Mouse (Mus musculus) heart, postnatal 4 days (tissue): ENCODE results near the gene Defb22. TPM values are rescaled to one million over a fixed set of nuclear protein-coding genes. Genes with fewer than 3 reads are reported as not detected.
A peak's percentile ranks its signal among the peaks of the same experiment; 100 is the strongest.

Experiments used
- DNase-seq: peaks from one replicate; pipeline ENCODE4 v3.0.0; 2021
- total RNA-seq, 2 experiments: library from RNA; stranded (reverse); gene quantifications; 2 replicates each; pipeline ENCODE4 v1.2.3; 2021

Defb22 gene
- not detected for total RNA-seq

DNA sequence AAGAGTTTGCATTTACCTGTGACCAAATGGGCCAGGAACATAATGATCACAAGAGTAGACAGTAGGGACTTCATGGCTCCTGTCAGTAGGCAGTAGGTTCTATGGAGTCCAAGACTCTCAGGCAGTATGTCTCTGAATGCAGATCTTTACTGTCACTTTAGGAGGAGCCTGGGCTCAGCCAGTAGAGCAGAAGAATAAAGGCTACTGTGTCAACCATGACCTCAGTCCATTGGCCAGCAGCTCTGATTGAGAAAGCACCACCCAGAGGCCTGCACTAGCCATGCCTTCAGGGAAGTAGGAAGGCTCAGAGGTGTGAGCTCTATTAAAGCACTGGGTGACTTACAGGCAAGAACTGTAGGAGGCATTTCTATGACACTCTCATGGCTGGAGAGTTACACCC is at the start of gene Defb22:
Gene Defb22 (minus strand): TSS at position 101 of the 400 bp plus-strand sequence.
- no peak for DNase-seq

DNA sequence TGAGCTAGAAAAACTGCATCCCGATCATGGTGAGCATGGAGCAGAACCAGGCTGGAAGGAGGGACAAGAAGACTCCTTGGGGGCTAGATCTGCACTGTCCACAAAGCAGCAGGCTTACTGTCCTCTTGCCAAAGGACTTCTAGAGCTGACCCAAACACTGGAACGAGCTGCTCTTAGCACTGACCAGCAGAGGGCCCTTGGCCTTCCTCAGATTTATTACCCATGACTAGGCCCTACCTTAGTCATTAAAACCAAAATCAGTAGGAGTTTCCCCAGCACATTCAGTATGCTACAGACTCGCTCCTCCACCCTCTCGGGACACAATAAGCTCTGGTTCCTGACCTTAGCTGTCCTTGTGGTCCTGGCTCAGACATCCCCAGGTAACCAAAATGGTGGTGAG is 28.0 kb upstream of the Defb22 start, which contains the start of gene Defb28:
Gene Defb28 (plus strand): TSS at position 275 of the 400 bp plus-strand sequence.
- DNase-seq = no peak

DNA sequence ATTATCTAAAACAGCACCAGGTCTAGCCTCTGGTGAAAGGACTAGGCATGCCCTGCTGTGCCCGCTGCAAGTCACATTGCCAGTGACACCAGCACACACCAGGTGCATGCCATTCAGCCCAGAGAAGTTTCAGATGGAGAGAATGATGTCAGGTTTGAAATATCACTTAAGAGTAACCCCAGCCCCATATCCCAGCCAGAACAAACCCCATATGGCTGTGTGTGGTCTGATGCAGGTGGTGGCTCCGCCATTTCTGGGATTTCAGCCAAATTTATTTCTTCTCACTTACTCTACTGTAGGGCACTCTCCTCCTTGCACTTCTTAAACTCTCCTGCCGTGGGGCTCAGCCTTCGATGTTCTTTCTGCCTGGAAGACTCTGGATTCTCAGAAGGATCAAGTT is 26.1 kb upstream of the Defb22 start:
- no peak for DNase-seq

DNA sequence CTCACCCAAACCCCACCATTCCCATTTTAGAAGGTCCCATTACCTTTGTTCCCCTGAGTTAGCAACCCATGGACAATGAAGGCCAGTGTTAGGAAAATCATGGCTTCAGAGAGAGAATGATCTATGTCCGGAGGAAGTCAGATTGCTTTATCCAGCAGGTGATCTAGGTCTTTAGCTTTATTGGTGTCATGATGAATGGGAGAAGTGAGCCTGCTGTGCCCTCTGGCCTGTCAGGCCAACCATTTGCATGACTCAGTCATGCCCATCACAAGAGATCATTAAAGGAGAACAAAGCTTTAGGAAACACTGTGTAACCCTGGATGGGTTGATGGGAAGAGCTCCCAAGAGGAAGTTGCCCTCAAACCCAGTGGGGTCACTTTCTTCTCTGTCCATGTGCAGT is 21.7 kb upstream of the Defb22 start, which contains the start of gene Defb26:
Gene Defb26 (minus strand): TSS at position 101 of the 400 bp plus-strand sequence.
- DNase-seq = no peak

DNA sequence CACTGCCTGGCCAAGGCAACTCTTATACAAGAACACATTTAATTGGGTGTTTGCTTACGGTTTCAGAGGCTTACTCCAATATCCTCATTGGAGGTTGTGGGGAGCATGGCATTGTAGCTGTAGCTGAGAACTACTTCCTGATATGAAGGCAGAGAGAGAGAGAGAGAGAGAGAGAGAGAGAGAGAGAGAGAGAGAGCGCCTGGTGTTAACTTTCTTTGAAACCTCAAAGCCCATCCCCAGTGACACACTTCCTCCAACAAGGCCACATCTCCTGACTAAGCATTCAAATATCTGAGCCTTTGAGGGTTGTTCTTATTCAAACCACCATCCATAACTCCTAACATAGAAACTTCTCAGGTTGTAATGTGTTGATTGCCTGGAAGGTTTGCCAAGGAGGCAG is 14.0 kb upstream of the Defb22 start:
- DNase-seq = no peak

DNA sequence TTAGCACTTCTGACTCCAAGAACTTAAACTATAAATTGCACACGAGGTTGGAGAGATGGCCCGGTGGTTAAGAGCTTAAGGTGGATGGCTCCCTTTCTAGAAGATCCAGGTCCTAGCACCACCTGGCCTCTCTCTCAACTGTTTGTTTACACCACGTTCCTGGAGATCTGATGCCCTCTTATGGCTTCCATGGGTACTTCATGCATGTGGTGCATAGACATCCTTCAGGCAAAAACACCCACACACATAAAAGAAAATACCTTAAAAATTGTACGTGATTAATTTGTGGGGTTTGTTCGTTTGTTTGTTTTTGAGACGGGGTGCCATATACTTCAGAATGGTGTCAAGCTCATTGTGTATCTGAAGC is 10.9 kb upstream of the Defb22 start:
- no peak for DNase-seq

DNA sequence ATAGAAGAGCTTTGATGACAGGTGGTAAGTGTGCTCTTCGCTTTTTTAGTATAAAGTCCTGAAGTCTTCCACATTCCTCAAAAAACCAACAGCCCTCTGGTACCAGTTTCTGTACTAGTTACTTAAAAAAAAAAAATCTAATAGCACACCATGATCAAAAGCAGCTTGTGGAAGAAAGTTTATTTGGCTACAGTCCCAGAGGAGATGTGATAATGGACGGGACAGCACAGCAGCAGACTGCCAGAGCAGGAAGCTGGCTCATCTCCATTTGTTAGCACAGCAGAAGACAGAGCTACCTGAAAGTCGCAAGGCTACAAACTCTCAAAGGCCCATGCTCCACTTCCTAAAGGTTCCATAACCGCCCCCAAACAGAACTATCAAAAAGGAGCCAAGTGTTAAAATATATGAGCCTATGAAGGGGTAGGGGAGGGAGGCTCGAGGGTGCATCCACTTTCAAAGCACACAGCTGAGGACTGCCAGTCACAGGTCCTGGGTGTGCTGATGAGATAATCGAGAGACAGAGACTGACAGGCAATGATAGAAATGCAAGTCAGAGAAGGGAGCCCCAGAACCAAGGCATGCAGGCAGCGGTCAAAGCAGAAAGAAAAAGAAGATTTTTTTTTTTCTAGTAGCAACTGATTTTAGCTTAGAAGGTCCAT is 10.4 kb upstream of the Defb22 start:
- DNase-seq = no peak

DNA sequence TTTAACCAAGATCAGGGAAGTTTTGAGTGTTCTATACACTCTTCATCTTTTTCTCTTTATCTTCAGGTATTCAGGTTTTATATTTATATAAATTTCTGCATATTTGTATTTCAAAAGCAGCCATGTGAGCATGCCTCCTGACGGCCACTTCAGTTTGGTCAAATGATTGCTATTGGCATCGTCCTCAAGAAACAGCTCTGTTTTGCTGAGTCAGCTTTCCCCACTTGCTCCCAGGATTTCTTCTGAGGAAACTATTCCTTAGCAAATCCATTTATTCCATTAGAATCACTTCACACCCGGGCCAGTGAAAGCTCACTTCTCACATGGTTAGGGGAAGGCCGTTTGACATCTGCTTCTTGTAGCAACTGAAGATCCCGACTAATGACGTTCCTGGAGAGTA is 8.1 kb upstream of the Defb22 start:
- DNase-seq = no peak

DNA sequence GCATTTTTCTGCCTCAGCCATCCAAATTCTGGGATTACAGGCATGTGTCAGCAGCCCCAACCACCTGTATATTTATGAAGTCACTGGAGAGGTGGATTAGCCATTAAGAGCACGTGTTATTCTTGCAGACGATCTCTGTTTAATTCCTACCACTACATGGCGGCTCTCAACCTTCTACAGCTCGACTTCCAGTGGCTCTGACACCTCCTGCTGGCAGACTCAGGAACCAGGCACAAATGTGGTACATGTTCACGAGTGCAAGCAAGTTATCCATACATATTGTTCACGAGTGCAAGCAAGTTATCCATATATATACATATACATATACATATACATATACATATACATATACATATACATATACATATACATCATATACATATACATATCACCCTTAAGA is 3.2 kb upstream of the Defb22 start:
- DNase-seq = no peak

DNA sequence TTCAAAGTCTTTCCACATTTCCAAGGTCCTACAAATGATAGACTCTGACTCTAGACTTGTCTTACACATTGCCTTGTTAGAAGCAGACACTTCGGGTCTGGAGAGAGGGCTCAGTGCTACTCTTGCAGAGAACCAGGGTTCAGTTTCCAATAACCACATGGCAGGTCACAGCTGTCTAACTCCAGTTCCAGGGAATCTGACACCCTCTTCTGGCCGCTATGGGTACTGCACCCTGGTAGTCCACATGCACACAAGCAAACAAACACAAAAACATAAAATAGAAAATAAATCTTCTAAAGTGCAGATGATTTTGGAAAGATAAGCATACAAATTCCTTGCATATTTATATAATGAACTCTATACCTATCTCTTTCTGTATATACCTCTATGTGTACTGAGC is 2.9 kb downstream of the Defb22 start:
- DNase-seq = no peak

DNA sequence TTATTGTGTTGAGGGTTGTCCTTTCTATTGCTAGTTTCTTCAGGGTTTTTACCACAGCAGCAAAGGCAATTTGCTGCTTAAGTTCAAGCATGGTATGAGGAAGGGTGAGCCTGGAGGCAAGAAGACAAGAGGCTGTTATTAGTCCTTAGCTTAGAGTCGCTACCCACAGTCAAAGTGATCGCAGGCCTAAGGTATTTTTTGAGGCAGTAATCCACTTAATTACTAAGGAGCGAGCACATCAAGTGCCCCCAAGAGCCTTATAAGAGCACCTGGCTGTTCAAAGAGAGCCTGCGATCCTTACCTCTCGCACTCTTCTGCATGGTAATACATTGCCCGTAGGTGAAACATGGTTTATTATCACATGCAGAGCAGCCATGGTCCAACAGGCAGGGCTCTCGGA is 8.2 kb downstream of the Defb22 start:
- no peak for DNase-seq

DNA sequence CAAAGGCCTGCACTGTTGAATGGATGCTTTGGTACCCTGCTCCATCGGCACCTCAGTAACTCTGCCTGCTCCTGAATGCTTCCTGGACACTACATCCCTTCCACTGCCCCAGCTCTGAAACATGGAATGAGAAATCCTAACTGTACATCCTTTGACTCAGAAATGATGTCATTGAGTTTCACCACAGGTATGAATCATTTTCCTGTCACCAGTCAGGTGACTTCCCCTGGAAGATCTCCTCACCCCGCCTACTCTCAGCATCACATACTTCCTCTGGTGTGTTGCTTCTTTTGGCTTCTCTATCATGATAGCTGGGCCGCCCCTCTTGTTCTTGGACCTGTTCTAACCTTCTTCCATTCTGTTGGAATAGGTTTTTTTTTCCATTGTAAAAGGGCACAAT is 9.1 kb downstream of the Defb22 start:
- DNase-seq = no peak

DNA sequence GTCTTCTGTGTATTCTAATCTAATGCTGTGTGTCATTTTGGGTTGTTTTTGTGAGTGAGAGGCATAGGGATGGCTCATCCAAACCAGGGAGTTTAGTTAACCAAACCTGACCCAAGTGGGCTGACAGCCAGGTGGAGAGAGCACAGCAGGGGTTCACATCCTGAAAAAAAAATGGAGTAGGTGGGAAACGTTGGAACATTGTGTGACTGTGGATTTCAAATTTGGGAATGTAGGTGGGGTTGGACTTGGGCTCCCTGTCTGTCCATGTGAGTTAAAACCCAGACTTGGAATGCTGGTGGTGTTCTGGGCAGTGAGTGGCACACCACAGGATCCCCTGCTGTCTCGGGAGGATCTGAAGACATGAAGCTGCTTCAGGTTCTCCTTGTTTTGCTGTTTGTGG is 13.2 kb downstream of the Defb22 start, which contains the start of gene Defb20:
Gene Defb20 (plus strand): TSS at position 301 of the 400 bp plus-strand sequence.
- no peak for DNase-seq

DNA sequence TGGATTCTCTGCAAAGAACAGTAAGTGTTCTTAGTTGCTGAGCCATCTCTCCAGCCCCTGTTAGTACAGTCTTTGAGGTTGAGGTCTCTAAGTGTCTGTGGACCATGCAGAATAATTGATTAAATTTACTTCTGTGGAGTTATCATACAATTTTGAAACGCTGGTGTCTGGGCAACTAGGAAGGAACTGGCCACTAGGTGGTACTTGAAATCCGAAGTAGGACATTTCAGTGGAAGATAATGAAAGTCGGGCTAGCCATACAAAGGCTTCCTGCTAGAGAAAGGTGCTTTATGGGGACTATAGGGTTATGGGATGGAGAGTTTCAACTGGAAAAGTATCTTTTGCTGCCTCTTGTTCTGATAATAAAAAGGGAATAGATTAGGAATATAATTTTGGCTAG is 17.5 kb downstream of the Defb22 start:
- no peak for DNase-seq

DNA sequence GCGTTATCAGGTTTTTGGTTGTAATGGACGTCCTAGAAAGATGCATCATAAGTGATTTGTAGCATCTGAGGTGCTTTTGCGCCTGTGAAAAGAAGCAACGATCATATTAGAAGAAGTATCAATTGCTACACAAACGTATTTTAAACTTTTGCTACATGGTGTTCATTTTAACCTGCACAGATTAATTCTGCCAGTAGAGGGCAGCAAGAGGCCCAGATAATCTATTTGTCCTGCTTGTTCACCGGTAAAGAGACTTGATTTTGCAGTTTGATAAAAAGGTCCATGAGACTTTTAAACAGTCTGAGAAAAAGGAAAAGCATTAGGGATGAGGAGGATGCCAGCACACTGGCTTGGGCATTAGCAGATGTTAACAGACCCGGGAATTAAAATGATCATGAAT is 19.0 kb downstream of the Defb22 start:
- peak; percentile 51 for DNase-seq

DNA sequence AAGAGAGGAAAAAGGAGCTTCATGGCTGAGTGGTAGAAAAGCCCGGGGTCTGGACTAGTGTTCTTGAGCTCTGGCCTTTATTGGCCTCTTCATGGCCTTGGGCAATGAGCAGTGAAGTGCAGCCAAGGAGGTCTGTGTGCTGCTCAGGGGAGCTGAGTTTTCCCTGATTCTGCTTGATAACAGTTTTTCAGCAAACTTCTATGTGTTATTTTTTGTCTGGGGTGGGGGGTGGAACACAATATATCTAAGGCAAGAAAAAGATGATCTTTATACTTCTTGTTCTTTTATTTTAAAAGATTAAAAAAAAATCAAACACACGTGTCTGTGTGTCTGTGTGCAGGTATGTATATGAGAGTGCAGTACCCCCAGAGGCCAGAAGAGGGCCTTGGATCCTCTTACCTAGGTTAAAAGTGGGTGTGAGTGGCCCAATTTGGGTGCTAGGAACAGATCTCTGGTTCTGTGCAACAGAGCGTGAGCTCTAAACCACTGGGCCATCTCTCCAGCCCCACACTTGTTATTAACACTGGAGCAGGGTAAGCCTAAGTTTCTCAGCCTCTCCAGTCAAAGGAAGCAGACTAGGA is 25.3 kb downstream of the Defb22 start, which contains the start of gene Defb23:
Gene Defb23 (minus strand): TSS at position 51 of the 581 bp plus-strand sequence.
- no peak for DNase-seq

DNA sequence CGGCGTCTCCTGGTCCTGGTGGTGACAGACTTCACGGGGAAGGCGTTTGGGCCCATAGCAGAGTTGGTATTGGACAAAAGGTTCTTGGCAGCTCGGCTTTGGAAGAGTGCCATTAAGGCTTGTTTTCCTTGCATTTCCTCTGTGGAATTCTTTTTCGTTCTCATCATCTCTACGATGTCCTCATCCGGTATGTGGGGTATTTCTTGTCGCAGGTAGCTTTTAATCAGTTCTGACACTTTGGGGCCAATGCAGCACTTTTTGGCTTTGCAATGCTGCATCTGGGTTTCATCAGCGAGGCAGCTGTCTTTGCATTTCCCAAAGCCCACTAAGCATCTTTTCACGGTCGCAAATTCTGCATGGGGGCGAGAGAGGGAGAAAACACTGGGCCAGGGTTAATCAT is 30.7 kb downstream of the Defb22 start:
- no peak for DNase-seq

DNA sequence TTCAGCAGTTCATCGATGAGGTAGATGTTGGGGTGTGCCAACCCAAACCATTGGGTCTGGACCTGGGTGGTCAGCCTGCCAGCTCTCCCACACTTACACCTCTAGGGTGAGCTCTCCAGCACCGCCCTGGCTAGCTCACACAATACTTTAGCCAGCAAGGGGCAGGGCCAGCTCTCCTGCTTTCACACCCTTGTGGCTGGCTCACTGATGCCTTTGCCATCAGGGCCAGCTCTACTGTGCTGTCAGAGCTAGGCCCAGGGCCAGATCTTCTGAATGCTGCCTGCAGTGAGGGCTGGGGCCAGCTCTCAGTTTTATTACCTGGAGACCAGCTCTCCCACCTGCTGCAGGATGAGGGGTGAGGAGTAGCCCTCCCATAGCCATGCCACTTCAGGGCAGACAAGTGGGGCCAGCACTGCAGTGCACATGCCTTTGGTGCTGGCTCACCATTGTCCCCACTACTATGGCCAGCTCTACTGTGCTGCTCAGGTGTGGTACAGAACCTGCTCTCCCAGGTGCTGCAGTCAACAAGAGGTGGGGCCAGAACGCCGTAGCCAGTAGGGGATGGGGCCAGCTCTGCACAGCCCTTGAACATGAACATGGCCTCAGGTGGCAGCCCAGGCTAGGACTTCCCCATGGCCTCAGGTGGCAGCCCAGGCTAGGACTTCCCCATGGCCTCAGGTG is 37.7 kb downstream of the Defb22 start:
- DNase-seq = peak; percentile 15

DNA sequence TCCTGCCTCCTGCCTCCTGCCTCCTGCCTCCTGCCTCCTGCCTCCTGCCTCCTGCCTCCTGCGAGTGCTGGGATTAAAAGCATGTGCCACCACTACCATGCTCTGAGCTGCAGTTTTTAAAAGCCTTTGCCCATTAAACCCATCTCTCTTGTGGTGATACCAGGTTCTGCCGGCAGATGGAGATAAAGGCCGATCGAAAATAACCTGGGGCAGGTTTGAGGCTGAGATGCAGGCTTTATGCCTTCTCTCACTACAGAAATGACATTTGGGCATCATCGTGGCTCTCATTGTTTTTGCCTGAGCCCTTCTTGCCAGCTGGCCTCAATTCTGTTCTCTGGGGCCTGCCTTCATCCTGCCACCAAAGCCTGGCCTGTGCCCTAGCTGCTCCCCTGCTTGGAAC is 39.7 kb downstream of the Defb22 start:
- peak; percentile 76 for DNase-seq

DNA sequence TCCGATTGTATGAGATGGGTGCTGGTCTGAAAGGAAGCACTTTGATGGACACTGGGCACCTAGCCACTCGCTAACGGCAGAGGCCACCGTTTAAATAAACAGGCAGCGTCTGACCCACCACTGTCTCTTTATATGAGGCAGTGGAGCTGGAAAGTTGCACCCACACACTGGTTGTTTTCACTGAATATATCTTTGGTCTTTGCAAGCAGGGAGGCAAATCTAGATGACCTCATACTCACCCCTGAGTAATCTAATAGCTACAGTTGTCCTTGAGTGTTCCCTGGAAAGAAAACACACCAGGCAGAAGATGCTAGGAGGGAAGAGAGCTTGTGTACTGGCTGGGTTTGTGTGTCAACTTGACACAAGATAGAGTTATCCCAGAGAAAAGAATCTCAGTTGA is 42.5 kb downstream of the Defb22 start:
- no peak for DNase-seq

DNA sequence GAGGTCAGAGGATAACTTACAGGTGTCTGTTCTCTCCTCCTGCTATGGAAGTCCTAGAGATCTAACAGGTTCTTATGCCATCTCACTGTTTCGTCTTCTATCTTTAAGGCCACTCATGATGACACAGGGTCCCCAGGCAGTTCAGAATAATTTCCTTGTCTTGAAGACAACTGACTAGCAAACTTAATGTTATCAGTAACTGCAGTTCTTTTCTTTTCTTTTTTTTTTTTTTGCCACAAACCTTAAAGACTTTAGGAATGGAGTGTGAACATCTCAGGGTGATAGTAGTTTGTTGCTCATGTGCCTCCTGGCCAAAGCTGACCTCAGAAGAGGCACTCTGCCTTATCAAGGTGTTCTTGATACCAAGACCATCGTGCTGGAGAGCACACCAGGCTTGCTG is 43.3 kb downstream of the Defb22 start:
- DNase-seq = no peak

DNA sequence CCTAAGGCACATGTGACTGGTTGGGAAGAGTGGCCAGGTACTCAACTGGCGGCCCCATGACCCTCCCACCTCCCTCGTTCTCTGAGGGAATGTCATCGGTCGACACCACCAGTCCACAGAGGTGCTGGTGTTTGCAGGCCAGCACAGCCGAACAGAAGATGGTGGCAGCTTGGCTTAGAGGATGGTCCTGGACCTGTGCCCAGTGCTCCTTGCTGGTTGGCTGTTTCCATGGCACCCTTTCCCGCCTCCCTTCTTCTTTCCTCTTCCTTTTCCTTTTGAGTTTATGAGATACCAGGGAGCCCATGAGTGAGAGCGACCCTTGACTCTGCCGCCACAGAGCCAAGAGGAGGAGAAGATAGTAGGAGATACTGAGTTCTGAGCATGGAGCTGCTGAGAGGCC is 46.7 kb downstream of the Defb22 start:
- DNase-seq = peak; percentile 19

DNA sequence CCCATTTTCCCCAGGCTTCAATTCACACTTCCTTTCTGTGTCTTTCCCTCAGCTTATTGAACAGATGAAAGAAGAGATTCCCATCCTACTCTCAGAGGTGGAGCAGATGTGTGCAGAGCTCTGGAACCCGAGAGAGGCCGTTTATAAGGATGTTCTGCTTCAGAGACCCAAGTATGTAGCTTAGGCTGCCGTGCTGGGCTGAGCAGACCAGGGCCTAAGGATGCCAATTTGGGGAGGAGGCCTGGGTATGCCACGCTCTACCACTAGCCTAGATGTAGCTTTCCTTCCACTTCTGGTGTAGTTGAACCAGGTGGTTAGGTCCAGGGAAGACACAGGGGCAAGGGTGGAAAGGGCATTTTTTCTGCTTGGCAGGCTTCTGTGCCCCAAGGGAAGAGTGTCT is 47.6 kb downstream of the Defb22 start:
- no peak for DNase-seq

DNA sequence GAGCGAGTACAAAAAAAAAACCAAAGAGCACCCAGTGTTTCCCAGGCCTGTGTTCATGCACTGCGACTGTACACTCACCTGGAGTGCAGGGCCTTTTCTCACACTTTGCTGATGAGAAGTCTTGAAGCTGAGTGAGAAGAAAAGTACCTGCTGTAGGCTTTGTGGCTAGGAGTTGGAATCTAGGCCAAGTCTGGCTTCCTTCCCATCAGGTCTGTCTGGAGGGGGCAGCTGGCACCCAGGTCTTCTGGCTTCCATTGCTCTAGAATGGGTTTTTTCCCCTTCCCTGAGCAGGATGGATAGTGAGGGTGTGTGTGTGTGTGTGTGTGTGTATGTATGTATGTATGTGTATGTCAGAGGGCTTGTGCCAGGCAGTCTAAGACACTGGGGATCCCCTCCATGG is 50.1 kb downstream of the Defb22 start:
- DNase-seq = no peak
